Mouse (Mus musculus): ENCODE measurements around the gene Prss45.

The Prss45 gene

DNA sequence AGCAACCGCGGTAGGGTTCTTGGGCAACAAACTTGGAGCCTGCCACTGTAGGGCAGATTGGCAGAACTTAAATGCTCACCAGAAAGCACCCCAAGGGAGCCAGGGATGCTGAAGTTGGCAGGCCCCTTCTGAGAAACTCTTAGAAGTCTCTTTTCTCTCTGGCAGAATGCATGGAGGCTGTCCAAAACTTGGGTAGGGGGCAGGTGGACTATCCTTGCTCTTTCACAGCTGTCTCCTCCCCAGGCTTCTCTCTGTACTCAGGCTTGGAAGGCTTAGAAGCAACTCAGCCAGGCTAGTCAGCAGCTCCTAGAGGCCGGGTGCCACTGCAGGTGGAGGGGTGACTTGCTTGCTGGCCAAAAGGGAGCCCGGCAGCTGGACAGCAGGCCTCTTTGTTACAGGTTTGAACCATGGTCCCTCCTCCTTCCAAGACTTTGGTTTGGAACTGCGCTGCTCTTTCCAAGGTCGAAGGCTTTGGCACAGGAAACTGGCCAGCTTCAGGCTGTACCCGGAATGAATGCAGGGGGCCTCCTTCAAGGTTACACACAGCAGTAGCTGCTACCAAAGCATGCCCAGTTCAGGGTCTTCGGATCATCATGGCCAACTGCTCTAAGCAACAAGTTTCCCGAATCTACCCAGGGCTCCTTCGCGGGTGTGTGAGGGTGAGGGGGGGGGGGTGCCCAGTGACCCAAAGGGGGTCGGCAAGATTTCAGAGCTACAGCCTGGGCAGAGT is 45.0 kb downstream of the Prss45 start, which contains the start of gene Als2cl:
Gene Als2cl (plus strand): TSS at position 680 of the 730 bp plus-strand sequence.
- TF ChIP-seq GATA4 (IDR thresholded peaks at IDR 0.05; ENCODE audit: insufficient replicate concordance, low read length), result no peak

DNA sequence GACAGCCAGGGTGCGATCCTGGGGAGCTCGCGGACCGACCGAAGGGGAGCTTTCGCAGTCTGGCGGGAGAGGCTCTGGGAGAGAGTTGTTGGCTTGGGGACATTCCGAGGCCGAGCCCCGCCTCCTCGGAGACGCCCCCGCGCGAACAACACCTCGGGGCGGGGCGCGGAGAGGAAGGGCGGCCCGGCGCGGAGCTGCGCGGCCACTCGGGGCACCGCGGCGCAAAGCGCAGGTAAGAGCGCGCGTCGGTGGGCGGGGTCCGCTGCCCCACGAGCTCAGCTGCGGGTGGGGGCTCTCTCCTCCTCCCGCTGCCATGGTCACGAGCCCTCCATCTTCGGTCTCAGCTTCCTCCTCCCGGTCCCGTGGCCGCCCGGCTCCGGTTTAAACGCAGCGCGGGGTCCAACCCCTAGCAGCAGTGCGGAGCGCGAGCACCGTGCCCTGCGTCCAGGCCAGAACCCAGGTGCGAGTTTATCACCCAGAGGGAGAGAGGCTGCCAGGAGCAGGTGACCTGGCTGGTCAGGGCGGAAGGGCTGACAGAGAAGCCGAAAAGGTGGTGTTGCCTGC is 45.7 kb downstream of the Prss45 start, which contains the start of gene Tmie:
Gene Tmie (minus strand): TSS at position 116 of the 564 bp plus-strand sequence.
- peak; percentile 11; the same call in 1 of the 2 replicates for TF ChIP-seq GATA4 (IDR thresholded peaks at IDR 0.05; ENCODE audit: insufficient replicate concordance, low read length)

DNA sequence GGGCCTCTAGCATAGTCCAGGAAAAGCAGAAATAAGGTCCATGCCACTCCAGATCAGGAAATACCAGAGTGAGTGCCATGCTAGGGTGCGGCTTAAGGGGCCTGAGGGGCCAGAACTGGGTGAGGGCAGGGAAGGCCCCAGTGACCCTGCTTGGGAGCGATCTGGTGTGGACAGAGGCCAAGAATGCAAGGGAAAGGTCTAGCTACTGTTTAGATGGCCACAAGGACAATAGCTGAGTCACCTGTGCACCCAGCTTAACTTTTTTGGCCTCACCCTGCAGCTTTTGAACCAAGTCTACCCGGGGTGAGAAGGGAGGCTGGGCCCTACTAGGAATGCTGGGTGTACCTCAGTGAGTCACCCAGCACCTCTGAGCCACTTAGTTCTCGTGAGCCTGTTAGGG is 46.4 kb downstream of the Prss45 start:
- no peak for TF ChIP-seq GATA4 (IDR thresholded peaks at IDR 0.05; ENCODE audit: insufficient replicate concordance, low read length)

DNA sequence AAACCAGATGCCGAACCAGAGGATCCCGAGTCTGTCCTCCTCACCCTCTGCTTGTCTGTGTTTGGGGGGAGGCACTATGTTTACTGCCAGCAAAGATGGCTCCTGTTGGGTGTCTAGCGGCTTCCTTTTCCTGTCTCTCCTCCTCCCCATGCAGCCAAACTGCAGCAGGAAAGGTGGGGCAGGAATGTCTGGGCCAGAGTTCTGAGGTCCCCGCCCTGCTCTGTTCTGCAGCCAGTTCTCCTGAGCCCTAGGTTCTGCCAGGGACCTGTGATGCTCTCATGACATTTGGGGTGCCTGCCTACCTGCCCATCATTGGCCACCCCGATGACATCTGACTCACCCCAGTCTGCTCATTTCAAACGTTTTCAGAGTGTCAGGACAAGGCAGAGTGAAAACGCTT is 47.6 kb downstream of the Prss45 start:
- no peak for TF ChIP-seq GATA4 (IDR thresholded peaks at IDR 0.05; ENCODE audit: insufficient replicate concordance, low read length)

DNA sequence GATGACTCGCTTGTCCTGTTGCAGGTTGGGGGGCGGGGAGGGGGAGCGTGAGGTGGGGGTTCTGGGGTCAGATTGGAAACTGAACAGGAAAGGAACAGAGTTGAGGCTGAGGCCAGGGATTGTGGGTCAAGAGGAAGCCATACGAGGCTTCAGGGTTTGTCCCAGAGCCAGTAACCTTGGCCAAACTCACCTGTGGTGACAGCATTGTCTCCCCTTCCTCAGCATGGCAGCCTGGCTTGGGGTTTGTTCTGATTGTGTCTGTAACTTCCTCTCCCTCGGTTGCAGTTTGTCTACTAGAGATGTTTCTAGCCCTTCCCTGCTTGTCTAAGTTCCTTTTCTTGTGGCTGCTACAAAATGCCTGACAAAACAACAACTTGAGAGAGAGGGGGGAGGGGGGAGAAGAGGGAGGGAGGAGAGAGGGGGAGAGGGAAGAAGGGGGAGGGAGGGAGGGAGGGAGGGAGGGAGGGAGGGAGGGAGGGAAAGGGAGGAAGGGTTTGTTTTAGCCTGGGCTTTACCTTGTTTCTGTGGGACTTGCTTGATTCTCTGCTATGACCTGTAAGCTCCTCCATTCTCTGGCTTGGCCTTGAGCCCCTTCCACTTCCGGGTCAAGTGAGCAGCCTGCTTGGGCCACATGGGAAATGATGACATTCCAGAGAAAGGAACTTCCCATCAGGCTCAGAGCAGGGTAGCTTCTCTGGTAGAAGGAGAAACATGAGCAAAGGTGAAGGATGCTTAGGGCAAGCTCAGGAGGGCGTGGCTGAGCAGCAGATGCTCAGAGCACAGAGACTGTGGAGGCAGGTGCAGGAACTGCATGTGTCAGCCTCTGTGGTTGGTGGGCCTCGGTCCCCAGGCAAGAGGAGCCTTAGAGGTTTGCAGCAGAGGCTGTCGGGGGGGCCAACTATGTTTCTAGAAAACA is 53.3 kb downstream of the Prss45 start:
- no peak for TF ChIP-seq GATA4 (IDR thresholded peaks at IDR 0.05; ENCODE audit: insufficient replicate concordance, low read length)

DNA sequence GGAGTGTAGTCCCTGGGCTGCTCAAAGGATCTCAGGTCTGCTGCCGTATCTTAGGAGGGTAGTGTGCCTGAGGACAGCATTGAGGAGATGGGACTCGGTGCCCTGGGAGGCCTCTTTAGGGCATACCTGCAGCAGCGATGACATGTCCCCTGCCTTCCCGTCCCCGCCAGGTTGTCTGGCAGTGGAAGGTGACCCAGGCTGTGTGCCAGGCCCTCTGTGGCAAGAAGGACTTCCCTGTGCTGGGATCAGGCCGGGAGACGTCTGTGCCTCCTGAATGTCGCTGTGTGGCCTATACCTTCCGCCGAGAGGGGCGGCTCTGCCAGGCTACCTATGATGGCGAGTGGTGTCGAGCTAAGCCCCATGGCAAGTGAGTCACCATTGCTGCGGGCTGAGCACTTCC is 54.5 kb downstream of the Prss45 start:
- TF ChIP-seq GATA4 (IDR thresholded peaks at IDR 0.05; ENCODE audit: insufficient replicate concordance, low read length), result no peak

DNA sequence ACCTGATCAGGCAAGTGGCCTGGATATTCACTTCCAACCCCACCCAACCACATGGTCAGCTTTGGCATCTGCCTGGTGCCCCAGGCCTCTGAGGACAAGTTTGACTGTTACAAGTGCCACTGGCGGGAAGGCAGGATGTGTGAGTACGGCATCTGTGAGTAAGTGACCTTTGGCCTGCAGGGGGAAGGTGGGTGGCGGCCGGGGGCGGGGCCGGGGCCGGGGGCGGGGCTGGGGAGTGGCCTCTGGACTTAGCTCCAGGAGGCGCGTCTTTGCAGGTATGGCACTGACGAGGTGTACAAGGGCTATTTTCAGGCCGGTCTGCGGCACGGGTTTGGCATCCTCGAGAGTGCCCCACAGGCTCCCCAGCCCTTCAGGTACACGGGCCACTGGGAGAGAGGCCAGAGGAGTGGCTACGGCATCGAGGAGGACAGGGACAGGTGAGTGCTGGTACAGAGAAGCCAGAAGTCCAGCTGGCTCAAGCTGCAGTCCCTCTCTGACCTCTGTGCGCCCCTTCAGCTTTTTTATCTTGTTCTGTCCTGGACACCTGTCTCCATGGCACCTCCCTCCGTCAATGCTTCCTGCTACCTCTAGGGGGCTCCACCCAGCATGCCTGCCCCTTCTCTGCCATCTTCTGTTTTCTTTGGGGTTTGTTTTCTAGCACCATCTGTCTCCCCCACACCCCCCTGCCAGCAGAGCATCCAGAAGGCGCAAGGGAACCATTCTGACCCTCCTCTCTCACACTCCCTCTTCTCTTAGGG is 55.8 kb downstream of the Prss45 start:
- TF ChIP-seq GATA4 (IDR thresholded peaks at IDR 0.05; ENCODE audit: insufficient replicate concordance, low read length), result no peak
